Mouse (Mus musculus): Measurements from ENCODE around the gene Slc6a9. TPM values are rescaled to one million over a fixed set of nuclear protein-coding genes. Genes with fewer than 3 reads are reported as not detected.

Gene Slc6a9
- polyA plus RNA-seq, 1 experiment from 2014 or later = 9.2 TPM

DNA sequence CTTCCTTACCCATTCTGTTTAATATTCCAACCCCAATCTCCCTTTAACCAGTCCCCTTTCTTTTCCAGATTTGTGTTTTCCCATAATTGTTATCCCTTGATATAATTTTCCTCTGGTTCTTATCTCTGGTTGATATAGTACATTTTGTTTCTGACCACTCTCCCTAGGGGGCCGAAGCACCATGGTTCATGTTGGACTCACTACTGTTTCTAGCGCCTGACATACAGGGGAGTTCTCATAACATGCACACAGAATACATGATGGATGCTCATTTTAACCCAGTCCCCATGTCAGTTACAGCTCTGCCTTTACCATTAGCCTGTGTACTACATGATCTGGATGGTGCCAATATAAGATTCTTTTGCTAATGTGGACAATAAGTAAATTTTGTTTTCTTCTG, 53.6 kb downstream of the Slc6a9 start:
- no peak for ATAC-seq (ENCODE audit: low read depth)
- H3K4me1 ChIP-seq (replicated peaks; ENCODE audit: control insufficient read depth, insufficient read depth, low read length) = peaks cover 25% of the 10 kb centered on the region
- no peak overlapping the region for H3K27ac ChIP-seq (ENCODE audit: low read length)
- H3K4me3 ChIP-seq (ENCODE audit: low read length) = no peak overlapping the region
- H3K9me3 ChIP-seq (ENCODE audit: control insufficient read depth, low read length) = no peaks in the 10 kb centered on the region
- peaks cover 2% of the 10 kb centered on the region; the same call in 1 of the 2 replicates for H3K36me3 ChIP-seq (ENCODE audit: control insufficient read depth, insufficient read depth, low read length)
- no peaks in the 10 kb centered on the region for H3K27me3 ChIP-seq (ENCODE audit: control insufficient read depth, insufficient read depth, low read depth, low read length)
- no peak overlapping the region for H3K9ac ChIP-seq (ENCODE audit: low read length)
- WGBS = 75% methylated on average over 2 of the region's 2 CpGs
- no peak overlapping the region for H3K4me2 ChIP-seq (ENCODE audit: low read depth, low read length)

DNA sequence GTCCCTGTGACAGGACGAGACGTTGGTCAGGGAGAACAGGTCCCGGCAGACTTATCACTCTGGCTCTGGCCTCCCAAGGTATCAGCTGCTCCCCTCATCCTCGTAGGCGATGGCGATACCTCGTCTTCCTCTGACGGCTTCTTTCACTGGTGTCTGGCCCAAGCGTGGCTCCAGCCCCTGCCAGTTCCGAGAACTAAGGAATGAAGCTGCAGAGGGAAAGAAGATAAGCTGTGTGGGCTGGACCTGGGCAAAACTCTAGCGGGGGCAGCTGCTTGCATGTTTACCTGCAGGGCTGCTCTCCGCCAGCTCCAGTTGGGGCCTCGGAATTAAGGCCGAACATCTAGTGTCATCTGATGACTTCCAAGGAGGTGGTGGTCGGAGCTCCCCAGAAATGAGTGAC, 55.2 kb downstream of the Slc6a9 start:
- Histone ChIP-seq H3K4me2 (ENCODE audit: low read depth, low read length) (no peak overlapping the region), H3K27me3 (ENCODE audit: control insufficient read depth, insufficient read depth, low read depth, low read length) (no peaks in the 10 kb centered on the region), H3K27ac (ENCODE audit: low read length) (no peak overlapping the region), H3K9me3 (ENCODE audit: control insufficient read depth, low read length) (no peaks in the 10 kb centered on the region), H3K4me3 (ENCODE audit: low read length) (no peak overlapping the region), H3K36me3 (ENCODE audit: control insufficient read depth, insufficient read depth, low read length) (peaks cover 2% of the 10 kb centered on the region; the same call in 1 of the 2 replicates), H3K9ac (ENCODE audit: low read length) (no peak overlapping the region), H3K4me1 (replicated peaks; ENCODE audit: control insufficient read depth, insufficient read depth, low read length) (peaks cover 19% of the 10 kb centered on the region)
- WGBS = 87% methylated on average over 15 of the region's 15 CpGs
- no peak for ATAC-seq (ENCODE audit: low read depth)

DNA sequence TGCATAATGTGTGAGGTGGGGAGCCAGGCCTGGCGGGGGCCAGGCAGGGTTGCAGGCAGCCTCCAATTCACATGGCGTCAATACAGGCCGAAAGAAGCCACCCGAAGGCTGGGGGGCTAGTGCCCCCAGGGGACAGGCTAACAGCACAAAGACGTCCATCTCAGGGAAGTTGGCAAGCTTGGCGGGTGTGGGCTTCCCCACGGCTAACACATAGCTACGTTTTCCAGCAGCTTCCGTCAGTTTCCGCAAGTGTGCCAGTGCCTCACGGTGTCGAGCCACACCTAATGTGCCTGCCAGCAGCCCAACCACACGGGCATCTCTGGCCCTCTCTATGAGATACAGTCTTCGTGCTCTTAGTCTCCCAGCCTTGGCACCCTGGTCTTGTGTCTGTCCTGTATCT, 55.7 kb downstream of the Slc6a9 start:
- H3K4me1 ChIP-seq (replicated peaks; ENCODE audit: control insufficient read depth, insufficient read depth, low read length) = peaks cover 19% of the 10 kb centered on the region
- WGBS = 88% methylated on average over 14 of the region's 14 CpGs
- H3K4me2 ChIP-seq (ENCODE audit: low read depth, low read length) = no peak overlapping the region
- H3K27me3 ChIP-seq (ENCODE audit: control insufficient read depth, insufficient read depth, low read depth, low read length) = no peaks in the 10 kb centered on the region
- no peak overlapping the region for H3K9ac ChIP-seq (ENCODE audit: low read length)
- no peak for ATAC-seq (ENCODE audit: low read depth)
- no peaks in the 10 kb centered on the region for H3K9me3 ChIP-seq (ENCODE audit: control insufficient read depth, low read length)
- peaks cover 2% of the 10 kb centered on the region; the same call in 1 of the 2 replicates for H3K36me3 ChIP-seq (ENCODE audit: control insufficient read depth, insufficient read depth, low read length)
- no peak overlapping the region for H3K4me3 ChIP-seq (ENCODE audit: low read length)
- H3K27ac ChIP-seq (ENCODE audit: low read length) = no peak overlapping the region

GRCm38 (mm10) chr4:117890750-117891149, 56.4 kb downstream of the Slc6a9 start:
- Histone ChIP-seq H3K4me2 (ENCODE audit: low read depth, low read length) (peak overlapping the region; percentile 78; the same call in 1 of the 2 replicates), H3K9me3 (ENCODE audit: control insufficient read depth, low read length) (no peaks in the 10 kb centered on the region), H3K27ac (ENCODE audit: low read length) (no peak overlapping the region), H3K27me3 (ENCODE audit: control insufficient read depth, insufficient read depth, low read depth, low read length) (no peaks in the 10 kb centered on the region), H3K4me1 (replicated peaks; ENCODE audit: control insufficient read depth, insufficient read depth, low read length) (peaks cover 19% of the 10 kb centered on the region), H3K36me3 (ENCODE audit: control insufficient read depth, insufficient read depth, low read length) (no peaks in the 10 kb centered on the region; the same call in 1 of the 2 replicates), H3K4me3 (ENCODE audit: low read length) (no peak overlapping the region), H3K9ac (ENCODE audit: low read length) (no peak overlapping the region)
- 84% methylated on average over 8 of the region's 8 CpGs for WGBS
- ATAC-seq (ENCODE audit: low read depth) = no peak

DNA sequence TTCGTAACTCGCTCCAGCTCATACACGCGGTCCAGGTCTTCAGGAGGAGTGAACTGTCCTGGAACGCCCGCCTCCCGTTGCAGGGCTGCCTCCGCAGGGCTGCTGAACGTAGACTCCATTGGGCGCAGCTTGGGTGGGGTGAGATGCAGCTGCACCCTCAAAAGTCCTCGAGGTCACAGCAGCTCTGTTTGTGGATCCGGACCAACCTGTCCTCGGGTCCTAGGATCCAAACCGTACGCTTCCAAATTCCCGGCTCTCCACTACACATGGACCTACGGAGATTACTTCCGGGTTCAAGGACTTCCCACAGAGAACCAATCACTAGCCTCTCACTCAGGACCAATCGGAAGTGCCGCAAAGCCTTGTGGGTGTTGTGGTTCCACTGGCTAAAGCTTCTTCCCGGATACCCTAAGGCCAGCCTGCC, 57.4 kb downstream of the Slc6a9 start, which contains the start of gene Dph2:
TSS of gene Dph2 (minus strand) at position 295 of the 424 bp plus-strand sequence.
- Histone ChIP-seq H3K4me3 (ENCODE audit: low read length) (peak within 1 kb of the TSS; percentile 66), H3K4me2 (ENCODE audit: low read depth, low read length) (peak within 1 kb of the TSS; percentile 78), H3K27me3 (ENCODE audit: control insufficient read depth, insufficient read depth, low read depth, low read length) (no peaks in the 10 kb centered on the region), H3K9ac (ENCODE audit: low read length) (peak within 1 kb of the TSS; percentile 62), H3K36me3 (ENCODE audit: control insufficient read depth, insufficient read depth, low read length) (no peaks in the 10 kb centered on the region; the same call in 1 of the 2 replicates), H3K4me1 (replicated peaks; ENCODE audit: control insufficient read depth, insufficient read depth, low read length) (peaks cover 12% of the 10 kb centered on the region), H3K9me3 (ENCODE audit: control insufficient read depth, low read length) (no peaks in the 10 kb centered on the region), H3K27ac (ENCODE audit: low read length) (no peak within 1 kb of the TSS)
- WGBS = 0% methylated on average over 21 of the region's 21 CpGs
- peak; percentile 84 for ATAC-seq (ENCODE audit: low read depth)

- Histone ChIP-seq H3K9me3 (ENCODE audit: control insufficient read depth, low read length) (no peaks in the 10 kb centered on the region), H3K4me2 (ENCODE audit: low read depth, low read length) (no peak overlapping the region), H3K9ac (ENCODE audit: low read length) (no peak overlapping the region), H3K4me3 (ENCODE audit: low read length) (no peak overlapping the region), H3K4me1 (replicated peaks; ENCODE audit: control insufficient read depth, insufficient read depth, low read length) (peaks cover 10% of the 10 kb centered on the region), H3K36me3 (ENCODE audit: control insufficient read depth, insufficient read depth, low read length) (no peaks in the 10 kb centered on the region; the same call in 1 of the 2 replicates), H3K27me3 (ENCODE audit: control insufficient read depth, insufficient read depth, low read depth, low read length) (no peaks in the 10 kb centered on the region), H3K27ac (ENCODE audit: low read length) (no peak overlapping the region)
- ATAC-seq (ENCODE audit: low read depth) = no peak
- WGBS = 9% methylated on average over 9 of the region's 9 CpGs
These were observed 59.1 kb downstream of the Slc6a9 start for GRCm38 (mm10) chr4:117893376-117893775.

DNA sequence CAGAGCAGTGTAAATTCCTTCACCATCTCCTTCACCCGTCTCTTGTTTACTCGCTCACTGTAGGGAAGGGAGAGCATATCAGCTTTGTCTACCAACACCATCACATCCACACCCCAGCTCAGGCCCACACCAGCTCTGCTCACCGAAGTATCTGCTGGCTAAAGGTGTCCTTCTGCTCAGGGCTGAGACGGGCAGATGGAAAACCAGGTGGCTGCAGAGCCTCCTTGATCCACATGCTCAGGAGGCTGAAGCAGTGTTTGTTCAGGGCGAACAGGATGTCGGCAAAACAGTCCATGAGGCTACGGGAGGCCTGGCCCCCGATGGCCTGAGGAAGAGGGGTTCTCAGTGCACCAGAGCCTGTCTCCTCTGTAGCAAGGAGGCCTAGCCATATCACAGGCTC, 60.3 kb downstream of the Slc6a9 start:
- peaks cover 6% of the 10 kb centered on the region for H3K36me3 ChIP-seq (ENCODE audit: control insufficient read depth, insufficient read depth, low read length)
- no peak overlapping the region for H3K4me3 ChIP-seq (ENCODE audit: low read length)
- H3K4me1 ChIP-seq (replicated peaks; ENCODE audit: control insufficient read depth, insufficient read depth, low read length) = peaks cover 10% of the 10 kb centered on the region
- H3K27me3 ChIP-seq (ENCODE audit: control insufficient read depth, insufficient read depth, low read depth, low read length) = no peaks in the 10 kb centered on the region
- ATAC-seq (ENCODE audit: low read depth) = no peak
- no peak overlapping the region for H3K27ac ChIP-seq (ENCODE audit: low read length)
- whole genome bisulfite sequencing = 76% methylated on average over 8 of the region's 8 CpGs
- H3K9me3 ChIP-seq (ENCODE audit: control insufficient read depth, low read length) = no peaks in the 10 kb centered on the region
- no peak overlapping the region for H3K9ac ChIP-seq (ENCODE audit: low read length)
- H3K4me2 ChIP-seq (ENCODE audit: low read depth, low read length) = no peak overlapping the region

- Histone ChIP-seq H3K27ac (ENCODE audit: low read length) (no peak overlapping the region), H3K27me3 (ENCODE audit: control insufficient read depth, insufficient read depth, low read depth, low read length) (no peaks in the 10 kb centered on the region), H3K4me2 (ENCODE audit: low read depth, low read length) (no peak overlapping the region), H3K4me3 (ENCODE audit: low read length) (no peak overlapping the region), H3K36me3 (ENCODE audit: control insufficient read depth, insufficient read depth, low read length) (peaks cover 13% of the 10 kb centered on the region), H3K4me1 (replicated peaks; ENCODE audit: control insufficient read depth, insufficient read depth, low read length) (peaks cover 10% of the 10 kb centered on the region), H3K9me3 (ENCODE audit: control insufficient read depth, low read length) (no peaks in the 10 kb centered on the region), H3K9ac (ENCODE audit: low read length) (no peak overlapping the region)
- ATAC-seq (ENCODE audit: low read depth) = no peak
- 73% methylated on average over 7 of the region's 7 CpGs for WGBS
These were observed 61.0 kb downstream of the Slc6a9 start for GRCm38 (mm10) chr4:117895339-117895738.

GRCm38 (mm10) chr4:117896031-117896430, 61.7 kb downstream of the Slc6a9 start:
- H3K36me3 ChIP-seq (ENCODE audit: control insufficient read depth, insufficient read depth, low read length) = peaks cover 18% of the 10 kb centered on the region

GRCm38 (mm10) chr4:117898111-117898510, 63.8 kb downstream of the Slc6a9 start:
- Histone ChIP-seq H3K9ac (ENCODE audit: low read length) (no peak overlapping the region), H3K36me3 (ENCODE audit: control insufficient read depth, insufficient read depth, low read length) (peaks cover 34% of the 10 kb centered on the region), H3K27ac (ENCODE audit: low read length) (no peak overlapping the region), H3K4me3 (ENCODE audit: low read length) (no peak overlapping the region), H3K4me2 (ENCODE audit: low read depth, low read length) (no peak overlapping the region), H3K27me3 (ENCODE audit: control insufficient read depth, insufficient read depth, low read depth, low read length) (no peaks in the 10 kb centered on the region), H3K4me1 (replicated peaks; ENCODE audit: control insufficient read depth, insufficient read depth, low read length) (no peaks in the 10 kb centered on the region), H3K9me3 (ENCODE audit: control insufficient read depth, low read length) (no peaks in the 10 kb centered on the region)
- ATAC-seq (ENCODE audit: low read depth) = 0 out of 2 replicates have a peak, but pooled peaks have one; percentile 42
- 58% methylated on average over 3 of the region's 3 CpGs for WGBS

More at GRCm38 (mm10) chr4:117896031-117896430, 61.7 kb downstream of the Slc6a9 start:
- 89% methylated on average over 6 of the region's 6 CpGs for WGBS
- H3K4me3 ChIP-seq (ENCODE audit: low read length) = no peak overlapping the region
- H3K4me1 ChIP-seq (replicated peaks; ENCODE audit: control insufficient read depth, insufficient read depth, low read length) = peaks cover 6% of the 10 kb centered on the region
- H3K9me3 ChIP-seq (ENCODE audit: control insufficient read depth, low read length) = no peaks in the 10 kb centered on the region
- no peak for ATAC-seq (ENCODE audit: low read depth)
- H3K27ac ChIP-seq (ENCODE audit: low read length) = no peak overlapping the region
- H3K27me3 ChIP-seq (ENCODE audit: control insufficient read depth, insufficient read depth, low read depth, low read length) = no peaks in the 10 kb centered on the region
- no peak overlapping the region for H3K4me2 ChIP-seq (ENCODE audit: low read depth, low read length)
- no peak overlapping the region for H3K9ac ChIP-seq (ENCODE audit: low read length)

Measured in lung, embryonic 16.5 days (tissue).